Mouse (Mus musculus) heart, postnatal 10 days (tissue): ENCODE measurements around the gene Trpm5. TPM values are rescaled to one million over a fixed set of nuclear protein-coding genes. Genes with fewer than 3 reads are reported as not detected.

ENCODE experiments used
- total RNA-seq, 2 experiments: library from RNA; stranded (reverse); gene quantifications; 2 replicates each; pipeline ENCODE4 v1.2.3; 2021

Trpm5 gene
- total RNA-seq, 2 experiments from 2014 or later = 0.43 to 0.62 TPM

Other genes with a start within 250 kb of the Trpm5 start
- gene Th, start 163.5 kb downstream of the Trpm5 start, total RNA-seq = not detected
- gene Ascl2, start 125.4 kb downstream of the Trpm5 start, total RNA-seq = not detected
- 1 to 10 TPM in 1 of 2 experiments, under 1 TPM in 1; 0.81 to 1.2 TPM for gene Tspan32, start 89.6 kb downstream of the Trpm5 start, total RNA-seq
- 100 to 1,000 TPM; 630 to 639 TPM for gene Cd81, start 41.9 kb downstream of the Trpm5 start, total RNA-seq
- 10 to 100 TPM; 24.9 to 26.3 TPM for gene Tssc4, start 25.4 kb downstream of the Trpm5 start, total RNA-seq
- gene Kcnq1, start 11.7 kb upstream of the Trpm5 start, total RNA-seq = 10 to 100 TPM; 40.9 to 42.0 TPM